Mouse (Mus musculus) cortical plate, adult 2 months (tissue): ENCODE measurements around the gene Pter. TPM values are rescaled to one million over a fixed set of nuclear protein-coding genes. Genes with fewer than 3 reads are reported as not detected.

ENCODE experiments used
- H3K27ac ChIP-seq: fragments of 200-500 bp; 2 replicates; pipeline ENCODE4 v1.5.1; 2012; ENCODE audit warnings: low read length, control low read depth, inconsistent platforms; ENCODE audit not compliant: insufficient read depth
- H3K4me1 ChIP-seq: fragments of 200-500 bp; 2 replicates; pipeline ENCODE4 v1.6.1; 2011; ENCODE audit warnings: low read length; ENCODE audit not compliant: control insufficient read depth, insufficient read depth
- H3K4me3 ChIP-seq: fragments of 200-500 bp; 2 replicates; pipeline ENCODE4 v1.5.1; 2011; ENCODE audit warnings: mild to moderate bottlenecking, low read length, control low read depth; ENCODE audit not compliant: insufficient read depth
- CTCF ChIP-seq: fragments of 200-500 bp; IDR thresholded peaks from 2 replicates; pipeline ENCODE4 v1.5.1; 2011; ENCODE audit warnings: mild to moderate bottlenecking, control low read depth, low read length; ENCODE audit not compliant: insufficient read depth; ENCODE audit errors: extremely low read depth
- POLR2A ChIP-seq: fragments of 200-500 bp; IDR thresholded peaks from 2 replicates; pipeline ENCODE4 v1.6.1; 2011; ENCODE audit warnings: mild to moderate bottlenecking, low read length, control low read depth; ENCODE audit not compliant: insufficient read depth; ENCODE audit errors: extremely low read depth
- polyA plus RNA-seq: library from polyadenylated mRNA; depleted of rRNA; stranded (reverse); fragments of >200 nt; gene quantifications from 2 replicates; pipeline ENCODE4 v1.2.3, GENCODE M21; 2012; rRNA removed

Pter gene
- polyA plus RNA-seq, 1 experiment = 3.4 TPM

- no peaks in the 10 kb centered on the region for H3K4me1 ChIP-seq
- no peak overlapping the region for H3K4me3 ChIP-seq
- H3K27ac ChIP-seq = no peak overlapping the region
- TF ChIP-seq CTCF (no peak), POLR2A (no peak)
Observed at GRCm38 (mm10) chr2:13039785-13040184, 115.9 kb downstream of the Pter start.

- Histone ChIP-seq H3K4me3 (no peak overlapping the region), H3K27ac (no peak overlapping the region)
- no peak for TF ChIP-seq POLR2A
- TF ChIP-seq CTCF = no peak
Observed at GRCm38 (mm10) chr2:13044555-13044954, 120.7 kb downstream of the Pter start.

GRCm38 (mm10) chr2:13048649-13049048 is 124.8 kb downstream of the Pter start:
- Histone ChIP-seq H3K4me1 (no peaks in the 10 kb centered on the region), H3K27ac (no peak overlapping the region)

More at GRCm38 (mm10) chr2:13044555-13044954, 120.7 kb downstream of the Pter start:
- H3K4me1 ChIP-seq = no peaks in the 10 kb centered on the region

More at GRCm38 (mm10) chr2:13048649-13049048, 124.8 kb downstream of the Pter start:
- H3K4me3 ChIP-seq = no peak overlapping the region
- TF ChIP-seq POLR2A (no peak), CTCF (no peak)

Other genes starting within 250 kb of the Pter start
- gene C1ql3, start 87.8 kb downstream of the Pter start, polyA plus RNA-seq = 38.3 and 47.1 TPM in 2 replicates